26 mouse cellular contexts compared by ENCODE assay signal in genomic region chr5:34278058-34278457, GRCm38 (mm10). TPM values are rescaled to one million over a fixed set of nuclear protein-coding genes. Genes with fewer than 3 reads are reported as not detected.
"Had no signal": no experiment of that assay in that cellular context is flagged by ENCODE, and none has a peak within 500 bp of the region (broad histone marks: within the 10 kb centered on the region; RNA-seq: fewer than 3 reads in every experiment).

No protein-coding gene starts in this region.

- H3K9ac ChIP-seq: limb, embryonic 13.5 days; liver, embryonic 12.5 days; liver, embryonic 15.5 days; lung, embryonic 15.5 days; neural tube, embryonic 12.5 days; neural tube, embryonic 15.5 days; stomach, embryonic 15.5 days had no signal

- H3K27ac ChIP-seq: kidney, postnatal 0 days; limb, embryonic 10.5 days; limb, embryonic 13.5 days; liver, embryonic 12.5 days; liver, embryonic 15.5 days; lung, embryonic 15.5 days; macrophage; neural tube, embryonic 12.5 days; neural tube, embryonic 15.5 days; stomach, embryonic 15.5 days had no signal

- H3K4me1 ChIP-seq: liver, embryonic 15.5 days; lung, embryonic 15.5 days; neural tube, embryonic 12.5 days; neural tube, embryonic 15.5 days; stomach, embryonic 15.5 days had no signal

- DNase-seq: kidney, adult 18-20 months; kidney, adult 9 months; kidney, postnatal 25 days; liver; lung, adult 18-20 months; lung, postnatal 10 days; midbrain, embryonic 14.5 days; right cerebral cortex, adult 18-20 months; right cerebral cortex, postnatal 14 days; right cerebral cortex, postnatal 4 days; thymus, adult 2 months; thymus, postnatal 14 days; thymus, postnatal 4 days had no signal

- ATAC-seq: intestine, embryonic 16.5 days; liver, embryonic 12.5 days had no signal

- H3K36me3 ChIP-seq: limb, embryonic 10.5 days; limb, embryonic 13.5 days; liver, embryonic 12.5 days; liver, embryonic 15.5 days; lung, embryonic 15.5 days; neural tube, embryonic 12.5 days; neural tube, embryonic 15.5 days; stomach, embryonic 15.5 days had no signal

- H3K4me3 ChIP-seq: limb, embryonic 10.5 days; limb, embryonic 13.5 days; liver, embryonic 12.5 days; liver, embryonic 15.5 days; lung, embryonic 15.5 days; neural tube, embryonic 12.5 days; neural tube, embryonic 15.5 days; stomach, embryonic 15.5 days had no signal

- H3K27me3 ChIP-seq: lung, embryonic 15.5 days; neural tube, embryonic 12.5 days; neural tube, embryonic 15.5 days; stomach, embryonic 15.5 days had no signal

- H3K9me3 ChIP-seq: limb, embryonic 10.5 days; limb, embryonic 13.5 days; liver, embryonic 12.5 days; liver, embryonic 15.5 days; lung, embryonic 15.5 days; neural tube, embryonic 12.5 days; neural tube, embryonic 15.5 days; stomach, embryonic 15.5 days had no signal

RNA-seq across cellular contexts. Expression of gene Zfyve28, which starts 10.2 kb away (rescaled TPM):
- total RNA-seq: megakaryocyte-erythroid progenitor cell, adult 5-6 weeks had no signal
- polyA plus RNA-seq: liver, embryonic 12.5 days had no signal

RNA-seq across cellular contexts. Expression of gene Cfap99, which starts 10.3 kb away (rescaled TPM):
- total RNA-seq: megakaryocyte-erythroid progenitor cell, adult 5-6 weeks had no signal
- polyA plus RNA-seq: intestine, embryonic 16.5 days; kidney, postnatal 0 days; large intestine, adult 2 months; limb, embryonic 10.5 days; limb, embryonic 13.5 days; liver, embryonic 12.5 days; liver, embryonic 15.5 days; macrophage; midbrain, embryonic 14.5 days; neural tube, embryonic 12.5 days; neural tube, embryonic 15.5 days; stomach, embryonic 15.5 days; thymus, adult 2 months had no signal
